Mouse (Mus musculus) cerebellum, adult 2 months (tissue): Measurements from ENCODE around the gene Immp2l.

Experiments used
- CTCF ChIP-seq: fragments of 200-500 bp; IDR thresholded peaks from 2 replicates; pipeline ENCODE4 v1.5.1; 2011; ENCODE audit warnings: low read depth, mild to moderate bottlenecking, control low read depth, low read length, moderate library complexity, borderline replicate concordance; ENCODE audit not compliant: insufficient read depth
- POLR2A ChIP-seq: fragments of 200-500 bp; IDR thresholded peaks from 2 replicates; pipeline ENCODE4 v1.6.1; 2011; ENCODE audit warnings: low read length, control low read depth, borderline replicate concordance; ENCODE audit not compliant: insufficient read depth

DNA sequence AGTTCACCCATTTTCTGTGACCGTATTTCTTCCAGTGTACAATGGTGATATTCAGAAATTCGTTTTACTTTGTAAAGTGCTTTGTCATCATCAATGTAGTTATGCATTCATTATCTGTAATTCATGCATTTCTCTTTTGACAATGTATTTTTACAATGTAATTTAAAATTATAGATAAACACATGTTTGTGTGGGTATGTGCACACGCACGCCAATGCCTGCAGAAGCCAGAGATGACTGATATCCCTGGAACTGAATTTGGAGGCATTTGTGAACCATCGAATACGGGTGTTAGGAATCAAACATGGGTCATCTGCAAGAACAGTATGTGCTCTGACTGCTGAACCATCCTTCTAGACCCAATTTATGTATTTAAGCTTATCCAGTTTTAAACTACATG is 161.6 kb downstream of the Immp2l start:
- TF ChIP-seq POLR2A (no peak), CTCF (no peak)
